Mouse (Mus musculus): Measurements from ENCODE around the gene Spata6.

Gene Spata6

DNA sequence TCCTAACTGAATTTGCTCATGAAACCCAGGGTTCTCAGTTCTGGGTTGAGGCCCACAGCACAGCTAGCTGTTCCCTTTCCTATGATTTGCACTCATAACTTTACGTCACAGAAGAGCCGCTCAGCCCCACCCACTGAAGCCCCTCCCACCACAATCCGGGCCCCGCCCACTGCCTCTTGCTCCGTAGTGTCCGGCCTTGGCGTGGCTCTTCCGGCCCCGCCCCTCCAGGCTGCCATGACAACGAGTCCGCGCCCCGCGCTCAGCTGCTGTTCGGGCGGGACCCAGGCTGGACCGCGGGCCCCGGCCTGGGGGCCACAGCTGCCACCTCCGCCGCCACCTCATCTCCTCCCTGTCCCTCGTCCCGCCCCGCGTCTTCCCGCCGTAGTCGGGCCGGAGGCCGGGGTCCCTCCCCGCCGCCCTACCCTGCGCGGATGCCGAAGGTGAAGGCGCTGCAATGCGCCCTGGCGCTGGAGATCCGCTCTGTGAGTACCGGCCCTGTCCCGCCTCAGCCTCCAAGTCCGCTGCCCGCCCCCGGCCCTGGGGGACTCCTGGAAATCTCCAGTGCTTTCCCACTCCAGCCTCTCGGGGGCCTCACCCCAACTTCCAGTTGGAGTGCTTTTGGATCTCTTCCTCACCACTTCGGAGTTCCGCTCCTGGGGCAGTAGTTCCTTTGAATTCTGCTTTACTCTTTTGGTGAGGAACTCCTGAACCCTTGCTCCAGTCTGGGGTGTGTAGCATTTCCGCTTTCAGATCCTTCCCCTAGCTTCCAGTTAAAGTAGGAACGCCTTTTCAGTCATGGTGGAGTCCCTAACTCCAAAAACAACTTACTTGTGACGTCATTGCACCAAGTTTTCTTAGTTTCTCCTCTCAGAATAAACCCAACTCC, at the start of gene Spata6:
TSS of gene Spata6 (plus strand) at position 209 of the 886 bp plus-strand sequence.
- DNase-seq (ENCODE audit: low spot score) = peak; percentile 34

DNA sequence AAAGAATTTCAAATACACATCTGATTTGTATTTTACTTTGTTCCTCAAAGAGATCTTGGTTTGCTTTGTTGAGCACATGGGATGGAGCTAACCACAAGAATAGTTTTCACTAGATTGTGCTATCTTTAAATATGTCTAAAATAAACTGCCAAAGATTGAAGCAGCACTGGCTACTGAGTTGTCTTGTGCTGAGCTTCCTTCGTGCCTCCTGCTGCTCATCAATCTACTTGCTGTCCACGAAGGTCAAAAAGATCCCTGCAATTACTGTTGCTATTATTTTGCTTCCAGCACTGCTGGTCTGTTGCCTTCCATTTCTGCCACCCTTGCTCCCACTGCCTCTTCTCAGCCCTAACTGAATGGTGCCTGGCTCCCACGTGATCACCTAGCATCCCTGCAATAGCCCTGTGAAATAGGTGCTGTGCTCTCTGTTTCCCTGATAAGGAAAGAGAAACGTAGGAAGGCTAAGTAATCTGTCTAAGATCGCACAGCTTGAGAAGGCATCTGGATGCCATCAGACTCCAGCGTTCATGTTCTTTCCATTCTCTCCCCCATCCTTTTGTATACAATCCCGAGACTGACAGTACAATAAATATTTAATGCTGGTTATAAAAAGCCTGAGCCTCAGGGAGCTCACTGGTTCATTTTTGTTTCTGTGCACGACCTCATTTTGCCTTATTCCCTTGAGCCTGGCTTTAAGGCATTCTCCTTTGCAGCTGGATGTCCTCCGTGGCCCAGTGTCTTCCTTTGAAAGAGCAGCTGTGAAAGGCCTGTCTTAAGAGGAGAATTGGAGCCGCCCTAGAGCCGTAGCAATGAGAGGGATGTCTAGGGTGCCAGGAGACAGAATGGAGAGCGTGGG, 49.0 kb upstream of the Spata6 start:
- DNase-seq (ENCODE audit: low spot score) = no peak

- DNase-seq (ENCODE audit: low spot score) = no peak
These were observed 48.3 kb upstream of the Spata6 start for GRCm38 (mm10) chr4:111671440-111671839.

- DNase-seq (ENCODE audit: low spot score) = no peak
These were observed 45.9 kb upstream of the Spata6 start for GRCm38 (mm10) chr4:111673904-111674303.

DNA sequence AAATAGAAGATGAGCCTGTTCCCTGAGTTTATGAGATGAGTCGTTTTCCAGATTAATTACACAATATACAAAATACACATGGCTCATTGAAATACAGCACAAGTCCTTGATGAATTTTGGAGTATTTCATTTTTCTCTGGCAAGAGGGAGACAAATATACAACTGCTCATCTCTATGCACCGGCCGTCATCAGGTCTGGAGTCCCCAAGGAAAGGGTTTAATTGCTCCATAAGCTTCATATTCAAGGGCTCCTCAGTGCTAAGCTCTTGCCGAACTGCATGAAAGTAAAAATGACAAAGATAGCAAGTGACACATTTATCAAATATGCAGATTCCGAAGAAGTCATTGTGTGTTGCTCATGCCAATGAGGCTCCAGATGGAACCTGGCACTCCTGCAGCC, 37.9 kb upstream of the Spata6 start:
- DNase-seq (ENCODE audit: low spot score) = no peak

DNA sequence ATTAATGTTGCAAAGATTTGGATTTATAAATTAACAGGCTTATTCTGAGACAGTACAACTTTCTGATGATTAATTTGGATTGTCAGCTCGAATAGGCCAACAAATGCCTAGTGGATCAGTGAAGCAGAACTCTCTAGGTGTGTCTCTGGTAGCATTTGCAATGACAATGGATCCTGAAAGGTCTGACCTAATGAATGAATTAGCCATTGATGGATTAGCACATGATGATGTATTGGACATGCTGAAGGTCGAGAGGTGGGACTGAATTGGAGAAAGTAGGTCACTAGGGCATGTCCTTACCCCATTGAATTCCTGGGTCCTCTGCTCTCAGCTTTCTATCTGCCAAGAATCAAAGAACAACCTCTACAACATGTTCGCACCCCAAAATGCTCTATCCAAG, 37.0 kb upstream of the Spata6 start:
- no peak for DNase-seq (ENCODE audit: low spot score)

DNA sequence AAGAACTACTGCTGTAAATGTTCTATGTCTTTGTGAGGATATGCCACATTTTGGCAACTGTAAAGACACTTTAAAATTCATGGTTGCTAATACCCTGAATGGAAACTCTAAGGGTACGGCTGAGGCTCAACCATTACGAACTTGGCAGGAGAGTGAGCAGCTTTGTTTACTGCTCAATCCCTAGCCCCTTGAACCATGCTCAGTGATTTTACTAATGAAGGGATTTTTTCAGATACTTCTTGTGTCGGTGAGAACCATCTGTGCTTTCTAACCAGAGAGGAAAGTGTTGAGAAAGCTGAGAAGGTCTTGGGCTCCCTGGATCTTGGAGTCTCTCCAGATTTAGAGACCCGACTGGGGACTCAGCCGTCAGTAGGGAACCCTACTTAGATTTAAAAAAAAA, 35.9 kb upstream of the Spata6 start:
- DNase-seq (ENCODE audit: low spot score) = no peak

- DNase-seq (ENCODE audit: low spot score) = no peak
These were observed 33.8 kb upstream of the Spata6 start for GRCm38 (mm10) chr4:111685951-111686350.

DNA sequence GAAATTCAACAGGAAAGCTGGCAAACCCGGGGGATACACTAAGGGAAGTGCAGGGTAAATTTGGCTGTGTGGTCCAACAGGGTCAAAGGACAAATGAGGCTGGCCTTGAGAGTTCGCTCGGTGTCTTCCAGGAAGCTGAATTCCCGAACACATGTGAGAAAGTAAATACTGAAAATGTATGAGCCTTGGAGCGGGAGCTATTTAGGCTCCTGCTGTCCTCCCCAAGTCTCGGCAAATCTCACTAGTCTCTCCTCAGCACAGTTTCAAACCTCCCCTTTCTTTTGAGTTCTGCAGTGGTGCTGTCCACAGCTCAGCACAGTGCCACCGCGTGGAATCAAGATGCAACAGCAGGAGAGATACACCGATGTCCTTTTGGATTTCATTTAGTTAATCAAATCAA, 32.8 kb upstream of the Spata6 start:
- DNase-seq (ENCODE audit: low spot score) = no peak

DNA sequence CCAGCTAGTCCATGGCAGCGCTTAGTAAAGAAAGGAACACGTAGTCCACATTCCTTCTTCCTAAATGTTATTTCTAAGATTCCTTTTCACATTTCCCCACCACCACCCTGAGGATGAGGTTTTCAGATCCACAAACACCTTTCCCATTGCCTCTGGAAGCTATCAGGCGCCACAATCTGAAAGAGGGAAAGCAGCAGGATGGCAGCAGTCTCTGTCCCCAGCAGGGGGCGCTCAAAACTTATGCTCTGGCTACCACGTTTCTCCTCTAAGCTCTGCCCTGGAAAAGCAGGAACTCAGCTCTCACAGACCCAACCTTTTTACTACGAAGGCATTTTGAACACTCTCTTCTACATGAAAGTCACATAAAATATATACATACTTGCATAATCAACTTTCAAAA, 32.2 kb upstream of the Spata6 start:
- peak; percentile 50 for DNase-seq (ENCODE audit: low spot score)

DNA sequence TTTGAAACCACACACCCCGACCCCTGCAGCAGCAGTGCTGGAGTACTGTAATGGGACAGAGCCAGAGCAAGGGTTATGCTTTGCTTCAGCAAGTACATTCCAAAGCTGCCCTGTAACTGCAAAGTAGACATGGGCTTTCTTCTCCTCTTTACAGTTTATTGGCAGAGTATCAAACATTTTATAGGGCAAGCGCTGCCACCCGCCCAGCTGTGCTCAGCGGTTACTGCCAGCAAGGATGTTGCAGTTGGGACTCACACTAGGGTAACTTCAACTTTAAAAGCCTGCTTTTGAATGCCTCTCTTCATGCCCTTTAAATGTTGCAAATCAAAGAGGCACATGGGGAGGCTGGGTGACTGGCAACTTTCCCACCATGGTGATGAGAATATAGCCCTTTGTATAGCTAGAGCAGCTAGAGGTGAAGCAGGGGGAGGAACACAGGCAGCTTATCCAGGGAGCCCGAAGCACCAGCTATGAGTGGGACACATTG, 28.7 kb upstream of the Spata6 start:
- no peak for DNase-seq (ENCODE audit: low spot score)

- no peak for DNase-seq (ENCODE audit: low spot score)
These were observed 18.4 kb upstream of the Spata6 start for GRCm38 (mm10) chr4:111701381-111701780.

DNA sequence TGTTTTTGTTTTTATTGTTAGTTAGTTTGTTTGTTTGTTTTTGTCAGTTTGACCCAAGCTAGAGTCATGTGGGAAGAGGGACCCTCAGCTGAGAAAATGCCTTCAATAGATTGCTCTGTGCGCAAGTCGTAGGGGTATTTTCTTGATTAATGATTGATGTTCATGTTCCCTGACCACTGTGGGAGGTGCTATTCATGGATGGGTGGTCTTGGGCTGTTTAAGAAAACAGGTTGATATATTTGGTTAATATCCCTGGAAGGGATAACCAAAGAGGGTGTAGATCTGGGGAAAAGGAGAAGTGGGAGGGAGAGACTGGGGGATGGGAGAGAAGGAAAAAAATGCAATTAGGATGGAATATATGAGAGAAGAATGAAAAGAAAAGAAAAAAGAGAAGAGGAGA, 15.7 kb upstream of the Spata6 start:
- DNase-seq (ENCODE audit: low spot score) = no peak

- no peak for DNase-seq (ENCODE audit: low spot score)
These were observed 14.8 kb upstream of the Spata6 start for GRCm38 (mm10) chr4:111704975-111705374.

DNA sequence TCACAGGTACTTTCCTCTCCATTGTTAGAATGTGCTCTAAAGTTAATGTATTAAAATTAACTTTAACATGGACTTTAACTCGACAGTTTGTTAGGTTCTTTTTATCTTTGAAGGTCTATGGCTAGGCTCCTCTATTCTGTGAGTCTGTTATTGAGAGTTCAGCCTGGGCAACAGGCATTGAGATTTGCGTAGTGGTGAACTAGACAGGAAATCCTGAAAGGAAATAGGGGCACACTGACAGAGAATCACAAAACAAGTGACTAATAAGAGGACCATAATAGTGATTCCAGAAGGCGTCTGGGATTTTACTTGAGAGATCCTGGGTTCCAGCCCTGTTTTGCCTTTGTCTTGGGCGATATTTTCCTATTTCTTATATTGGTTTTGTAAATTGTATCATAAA, 488 bp upstream of the Spata6 start:
- no peak for DNase-seq (ENCODE audit: low spot score)

DNA sequence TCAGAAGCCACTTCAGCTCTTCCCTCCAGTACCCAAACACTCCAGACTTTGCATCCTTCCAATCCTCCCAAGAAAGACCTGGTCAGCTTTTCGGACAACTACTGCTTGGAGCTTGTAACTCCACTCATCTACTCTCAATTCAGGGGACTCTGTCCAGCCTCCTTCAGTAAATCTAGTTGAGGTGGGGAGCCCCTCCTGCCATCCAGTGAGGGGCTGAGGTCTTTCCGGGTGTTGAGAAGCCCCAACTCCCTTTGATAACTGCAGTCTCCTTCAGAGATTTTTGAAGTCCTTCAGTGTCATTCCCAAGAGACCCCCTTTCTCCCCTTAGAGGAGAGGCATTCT, 849 bp downstream of the Spata6 start:
- DNase-seq (ENCODE audit: low spot score) = no peak

GRCm38 (mm10) chr4:111721121-111721840, 1.5 kb downstream of the Spata6 start:
- no peak for DNase-seq (ENCODE audit: low spot score)

GRCm38 (mm10) chr4:111737551-111737950, 17.8 kb downstream of the Spata6 start:
- DNase-seq (ENCODE audit: low spot score) = no peak

DNA sequence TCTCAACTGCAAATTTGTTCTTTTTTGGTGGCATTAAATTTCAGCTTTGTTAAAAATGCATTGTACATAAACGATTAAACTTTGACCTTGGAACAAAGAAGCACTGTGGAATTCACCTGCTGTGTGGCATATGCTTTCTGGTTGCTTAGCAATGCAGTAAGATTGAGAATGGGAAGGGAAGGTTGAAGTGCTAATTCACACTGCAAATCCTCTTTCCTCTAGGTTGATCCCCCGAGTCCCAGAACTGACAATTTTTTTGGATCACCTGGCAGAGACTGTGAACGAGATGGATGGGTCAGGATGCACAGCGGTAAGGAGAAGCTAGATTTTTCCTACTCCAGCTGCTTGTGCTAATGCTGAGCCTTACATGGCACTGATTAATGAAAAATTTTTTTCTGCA, 60.7 kb downstream of the Spata6 start:
- no peak for DNase-seq (ENCODE audit: low spot score)

DNA sequence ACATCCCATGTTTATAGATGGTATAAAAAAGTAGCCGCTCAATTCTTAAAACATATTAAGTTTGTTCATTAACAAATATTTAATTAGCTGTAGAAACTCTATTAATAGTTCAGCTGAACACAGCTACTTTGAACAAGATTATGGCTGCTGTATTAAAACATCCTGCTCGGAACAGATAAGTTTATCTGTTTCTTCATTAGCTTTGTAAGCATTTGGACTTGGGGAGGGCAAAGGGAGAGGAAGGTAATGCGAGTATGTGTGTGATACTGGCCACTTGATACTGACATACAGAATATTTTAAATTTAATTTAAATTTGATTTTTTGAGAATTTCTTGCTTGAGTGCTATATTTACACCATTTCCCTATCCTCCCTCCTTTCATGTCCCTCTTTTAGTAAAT, 80.1 kb downstream of the Spata6 start:
- no peak for DNase-seq (ENCODE audit: low spot score)

- no peak for DNase-seq (ENCODE audit: low spot score)
These were observed 83.4 kb downstream of the Spata6 start for GRCm38 (mm10) chr4:111803164-111803563.

DNA sequence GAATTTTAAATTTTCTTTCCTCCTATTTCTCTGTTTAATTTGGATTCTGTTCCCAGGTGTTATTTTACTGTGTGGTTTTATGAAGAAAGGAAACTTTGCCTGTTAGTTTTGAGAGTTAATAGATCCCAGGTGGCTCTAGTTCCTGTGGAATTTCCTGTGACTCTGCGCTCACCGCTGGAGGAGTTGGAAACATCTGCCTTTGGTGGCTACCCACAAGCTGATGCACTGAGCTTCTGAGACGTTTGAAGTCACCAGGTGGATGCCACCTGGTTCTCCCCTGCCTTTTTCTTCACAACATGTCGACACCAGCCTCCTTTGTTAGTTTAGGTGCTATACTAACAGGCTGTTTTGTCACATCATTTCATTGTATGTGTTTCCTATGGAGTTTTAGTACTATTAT, 97.7 kb downstream of the Spata6 start:
- no peak for DNase-seq (ENCODE audit: low spot score)
